Mouse (Mus musculus) thymus, postnatal 36 days (tissue): ENCODE measurements around the gene Tmem205.

Experiments
- DNase-seq, 2 experiments: peaks; one replicate each; pipeline ENCODE4 v3.0.0; 2022; ENCODE audit warnings: mixed read lengths in 2 of 2

The Tmem205 gene

DNA sequence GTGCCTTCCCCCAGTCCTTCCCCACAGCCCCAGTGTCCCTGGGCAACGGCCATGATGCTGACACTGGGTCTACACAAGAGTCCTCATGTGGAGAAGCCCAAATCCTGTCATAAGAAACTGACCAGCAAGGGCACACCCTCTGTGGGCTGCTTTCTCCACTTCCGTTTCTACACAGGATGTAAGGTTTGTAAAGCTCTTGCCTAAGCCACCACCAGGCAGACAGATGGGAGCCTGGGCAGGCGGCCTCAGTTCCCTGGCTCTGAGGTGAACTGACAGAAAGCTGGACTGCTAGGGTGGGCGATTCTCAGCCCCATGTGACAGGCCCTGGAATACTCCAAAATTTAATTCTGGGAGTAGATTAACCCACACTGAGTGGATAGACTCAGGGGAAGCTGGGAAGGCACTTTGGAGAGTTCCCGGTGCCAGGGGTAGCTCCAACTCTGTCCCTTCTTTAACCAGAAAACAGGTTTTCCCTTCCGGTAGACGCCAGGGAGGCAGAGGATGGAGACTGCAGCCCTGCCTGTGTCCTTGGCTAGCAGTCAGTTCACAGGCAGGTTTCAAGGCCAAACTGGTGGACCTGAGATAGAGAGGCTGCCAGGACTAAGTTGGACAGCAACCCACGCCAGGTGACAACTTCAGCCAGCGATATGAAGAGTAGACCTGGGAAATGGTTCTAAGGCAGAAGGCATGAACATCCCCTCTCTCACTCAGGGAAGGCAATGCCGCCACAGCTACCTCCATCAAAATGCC lies 17.7 kb downstream of the Tmem205 start:
- no peak for DNase-seq

DNA sequence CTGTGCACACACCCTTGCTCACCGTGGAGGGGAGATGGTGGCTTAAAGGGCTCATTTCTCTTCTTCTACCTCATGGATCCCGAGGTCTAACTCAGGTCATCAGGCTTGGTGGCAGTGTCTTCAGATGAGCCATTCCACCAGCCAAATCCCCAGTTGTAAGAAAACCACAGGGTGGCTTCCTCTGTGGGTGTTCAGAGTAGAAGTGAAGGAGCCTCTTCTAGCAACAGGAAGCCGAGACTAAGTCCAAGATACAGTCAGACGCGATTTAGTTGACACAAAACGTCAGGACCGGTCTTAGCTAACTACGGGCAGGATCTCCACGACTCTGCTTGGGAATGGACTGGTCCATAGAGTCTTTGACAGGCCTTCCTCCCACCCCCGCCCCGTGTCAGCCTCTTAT lies 19.1 kb downstream of the Tmem205 start:
- DNase-seq: no peak

DNA sequence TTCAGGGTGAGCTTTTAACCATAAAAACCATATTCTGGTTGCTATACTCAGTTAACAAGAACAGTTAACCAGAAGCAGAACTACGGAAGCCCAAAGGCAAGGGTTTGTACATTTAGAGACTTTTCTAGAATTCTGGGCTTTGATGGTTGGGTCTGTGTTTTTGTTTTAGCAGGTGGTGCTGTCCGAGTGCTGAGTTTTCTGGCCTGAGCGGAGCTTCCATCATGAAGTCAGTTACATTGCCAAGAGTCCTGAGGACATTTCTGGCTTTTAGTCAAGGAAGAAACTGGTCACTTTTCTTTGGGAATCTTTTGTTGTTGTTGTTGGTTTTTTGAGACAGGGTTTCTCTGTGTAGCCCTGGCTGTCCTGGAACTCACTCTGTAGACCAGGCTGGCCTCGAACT lies 23.3 kb downstream of the Tmem205 start:
- DNase-seq: no peak

DNA sequence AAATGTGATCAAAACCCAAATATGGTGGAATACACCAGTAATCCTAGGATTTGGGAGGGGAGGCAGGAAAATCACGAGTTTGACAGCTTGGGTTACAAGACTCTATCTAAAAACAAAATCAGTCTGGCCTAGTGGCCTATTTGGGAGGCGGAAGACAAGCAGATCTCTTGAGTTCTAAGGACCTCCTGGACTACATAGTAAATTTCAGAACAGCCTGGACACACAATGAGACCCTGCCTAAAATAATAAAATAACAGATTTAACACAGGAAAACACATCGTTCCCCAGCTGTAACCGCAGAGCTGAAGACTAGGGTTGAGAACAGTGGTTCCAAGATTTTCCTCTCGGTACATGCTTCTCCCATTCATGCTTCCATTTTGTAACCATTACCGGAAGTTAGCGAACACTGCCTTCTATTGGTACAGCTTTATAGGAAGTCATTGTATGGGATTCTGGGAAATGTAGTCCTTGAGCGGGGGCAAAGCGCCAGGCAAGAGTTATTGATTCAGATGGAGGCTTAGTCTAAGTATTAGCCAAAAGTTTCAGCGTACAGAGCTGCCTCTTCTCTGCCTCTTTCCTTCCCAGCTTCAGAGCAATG lies 26.0 kb downstream of the Tmem205 start:
- no peak for DNase-seq

DNA sequence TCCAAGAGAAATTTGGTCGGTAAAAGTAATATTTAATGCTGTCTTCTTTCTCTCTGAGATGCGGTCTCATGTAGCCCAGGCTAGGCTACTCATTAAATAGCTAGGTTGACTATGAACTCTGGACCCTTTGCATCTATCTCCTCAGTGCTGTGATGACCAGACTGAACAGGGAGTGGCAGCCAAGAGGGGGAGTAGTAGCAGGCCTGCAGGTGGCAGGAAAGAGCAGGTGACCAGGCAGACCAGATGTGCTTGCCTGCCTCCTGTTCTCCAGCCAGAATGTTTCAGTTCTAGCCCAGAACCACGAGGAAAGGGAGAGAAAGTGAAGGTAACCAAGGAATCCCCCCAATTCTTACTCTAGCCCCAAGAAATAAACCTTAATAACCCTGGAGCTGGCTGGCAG lies 38.1 kb downstream of the Tmem205 start:
- no peak for DNase-seq

DNA sequence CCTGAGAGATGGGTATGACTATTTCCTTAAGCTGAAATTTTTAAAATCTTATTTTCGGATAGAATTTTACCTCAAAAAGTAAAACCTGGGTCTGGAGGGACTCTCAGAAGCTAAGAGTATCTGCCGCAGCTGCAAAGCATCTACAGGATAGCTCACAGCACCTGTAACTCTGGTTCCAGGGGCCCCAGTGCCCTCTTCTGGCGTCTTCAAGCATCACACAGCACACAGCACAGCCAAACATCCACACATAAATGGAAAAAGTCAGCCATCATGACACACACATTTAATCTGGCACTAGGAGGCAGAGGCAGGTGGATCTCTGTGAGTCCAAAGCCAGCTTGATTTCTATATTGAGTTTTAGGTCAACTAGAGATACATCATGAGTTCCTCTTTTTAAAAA lies 50.8 kb downstream of the Tmem205 start:
- DNase-seq: no peak

DNA sequence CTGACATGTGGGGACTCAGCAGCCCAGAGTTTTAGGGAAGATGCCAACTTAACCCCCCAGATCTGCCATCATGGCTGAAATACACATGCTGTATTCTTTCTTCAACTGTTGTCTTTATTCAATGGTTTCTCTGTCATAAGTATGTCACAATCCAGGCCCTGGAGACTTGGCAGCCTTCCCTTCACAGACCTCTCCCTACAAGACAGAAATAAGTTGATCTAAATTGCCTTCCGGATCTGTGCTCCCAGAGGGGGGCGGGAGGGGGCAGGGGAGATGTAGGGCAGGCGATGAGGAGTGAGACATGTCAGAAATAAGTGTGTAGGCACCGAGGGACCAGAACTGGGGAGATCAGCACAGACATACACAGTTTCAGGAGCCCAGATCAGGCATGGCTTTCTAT lies 55.2 kb downstream of the Tmem205 start:
- DNase-seq: no peak
